Mouse (Mus musculus) lung, embryonic 15.5 days (tissue): ENCODE data around the gene Igsf8. TPM values are rescaled to one million over a fixed set of nuclear protein-coding genes. Genes with fewer than 3 reads are reported as not detected.
A peak's percentile ranks its signal among the peaks of the same experiment; 100 is the strongest.

Experiments used
- ATAC-seq: fragments of 200-750 bp; cut with Nextera tagmentation; 2 replicates; pipeline ENCODE4 v1.8.0; 2017; ENCODE audit warnings: moderate number of reproducible peaks, borderline replicate concordance; ENCODE audit not compliant: low FRiP score, low TSS enrichment; ENCODE audit errors: extremely low read depth
- H3K27ac ChIP-seq: fragments of 300-500 bp; sonication (generic); 2 replicates; pipeline ENCODE4 v1.5.1; 2015; ENCODE audit warnings: moderate library complexity, mild to moderate bottlenecking, inconsistent platforms
- H3K27me3 ChIP-seq: fragments of 300-500 bp; sonication (generic); 2 replicates; pipeline ENCODE4 v1.6.1; 2015; ENCODE audit warnings: inconsistent platforms
- H3K36me3 ChIP-seq: fragments of 300-500 bp; sonication (generic); 2 replicates; pipeline ENCODE4 v1.6.1; 2015; ENCODE audit warnings: inconsistent platforms
- H3K4me1 ChIP-seq: fragments of 300-500 bp; sonication (generic); 2 replicates; pipeline ENCODE4 v1.6.1; 2015; ENCODE audit warnings: inconsistent platforms
- H3K4me2 ChIP-seq: fragments of 300-500 bp; sonication (generic); 2 replicates; pipeline ENCODE4 v1.6.1; 2015; ENCODE audit warnings: inconsistent platforms, mild to moderate bottlenecking, moderate library complexity
- H3K4me3 ChIP-seq: fragments of 300-500 bp; sonication (generic); 2 replicates; pipeline ENCODE4 v1.5.1; 2015; ENCODE audit warnings: mild to moderate bottlenecking, inconsistent platforms
- H3K9ac ChIP-seq: fragments of 300-500 bp; sonication (generic); 2 replicates; pipeline ENCODE4 v1.6.1; 2015; ENCODE audit warnings: inconsistent platforms
- H3K9me3 ChIP-seq: fragments of 300-500 bp; sonication (generic); 2 replicates; pipeline ENCODE4 v1.6.1; 2016; ENCODE audit warnings: inconsistent platforms
- WGBS: fragments of 180-500 bp; shearing (Covaris S2); methylation state at CpG from one replicate; pipeline ENCODE4 v1.1.7; 2015; 5-methylcytosine and 5-hydroxymethylcytosine counted together
- polyA plus RNA-seq: library from polyadenylated mRNA; unstranded; fragments of >200 nt; fragmentation: Nextera tagmentation; extraction: Ambion mirVana; gene quantifications from 2 replicates; pipeline ENCODE4 v1.2.1, GENCODE M21; 2015

The Igsf8 gene
- polyA plus RNA-seq, 1 experiment from 2014 or later = 46.2 TPM

DNA sequence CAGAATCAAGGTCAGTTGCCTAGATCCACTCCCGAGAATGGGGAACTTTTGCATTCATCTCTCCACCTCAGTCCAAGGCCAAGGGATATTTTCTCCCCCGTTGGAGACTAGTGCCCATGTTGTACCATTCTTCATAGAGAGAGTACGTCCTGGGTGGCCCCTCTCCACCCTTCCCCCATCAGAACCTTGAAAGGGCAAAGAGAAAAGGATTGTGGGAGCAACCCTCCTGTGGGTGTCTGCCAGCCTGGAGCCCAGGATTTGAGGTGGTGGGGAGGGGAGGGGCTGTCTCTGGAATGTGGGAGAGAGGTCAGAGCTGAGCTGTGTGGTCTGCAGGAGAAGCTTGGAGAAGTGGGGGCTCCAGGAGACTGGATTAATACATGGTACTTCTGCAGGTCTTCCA, 82.5 kb downstream of the Igsf8 start:
- H3K9me3 ChIP-seq = no peaks in the 10 kb centered on the region
- no peak overlapping the region for H3K4me3 ChIP-seq
- peaks cover 20% of the 10 kb centered on the region for H3K4me1 ChIP-seq
- peaks cover 34% of the 10 kb centered on the region for H3K27me3 ChIP-seq
- no peaks in the 10 kb centered on the region for H3K36me3 ChIP-seq
- H3K9ac ChIP-seq = no peak overlapping the region
- no peak for ATAC-seq
- 42% methylated on average over 3 of the region's 3 CpGs for WGBS
- no peak overlapping the region for H3K4me2 ChIP-seq
- no peak overlapping the region for H3K27ac ChIP-seq

DNA sequence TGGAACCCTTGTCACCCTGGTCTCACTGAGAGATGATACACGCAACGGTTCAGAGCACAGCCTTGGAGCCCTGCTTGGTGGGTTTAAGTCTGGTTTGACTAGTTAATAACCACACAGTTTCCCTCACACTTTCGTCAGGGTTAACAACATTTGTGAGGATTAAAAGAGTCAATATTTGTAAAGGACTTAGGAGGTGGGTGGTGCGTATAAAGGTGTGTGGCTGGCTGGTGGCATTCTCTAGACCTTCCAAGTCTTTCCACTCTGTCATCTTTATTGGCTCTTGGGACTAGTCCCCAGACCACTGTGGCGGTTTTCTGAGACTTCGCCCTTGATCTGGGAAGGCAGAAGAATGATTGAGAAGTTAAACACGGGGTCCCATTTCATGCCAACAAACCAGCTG, 83.4 kb downstream of the Igsf8 start:
- peak overlapping the region; percentile 59 for H3K27ac ChIP-seq
- WGBS = 41% methylated on average over 7 of the region's 7 CpGs
- ATAC-seq = no peak

DNA sequence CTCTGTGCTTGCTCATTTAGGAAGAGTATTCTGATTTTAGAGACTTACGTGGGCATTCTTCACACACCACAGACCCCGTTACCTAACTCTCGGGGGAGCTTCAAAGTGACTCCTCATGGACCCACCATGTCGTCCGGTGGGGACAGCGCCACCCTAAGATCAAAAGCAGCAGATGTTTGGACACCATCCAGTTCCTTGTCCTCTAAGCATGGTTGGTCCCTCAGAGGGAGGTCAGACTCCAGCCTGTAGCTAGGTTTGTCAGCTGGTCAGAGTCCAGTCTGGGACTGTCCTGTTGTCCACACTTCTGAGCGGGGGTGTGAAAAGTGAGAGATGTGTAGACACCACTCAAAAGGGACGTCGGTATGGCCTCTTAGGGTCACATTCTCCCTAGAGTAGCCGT, 85.3 kb downstream of the Igsf8 start:
- WGBS = 71% methylated on average over 10 of the region's 10 CpGs
- Histone ChIP-seq H3K4me3 (no peak overlapping the region), H3K9ac (no peak overlapping the region), H3K36me3 (no peaks in the 10 kb centered on the region), H3K4me2 (no peak overlapping the region), H3K27me3 (peaks cover 22% of the 10 kb centered on the region), H3K9me3 (no peaks in the 10 kb centered on the region), H3K27ac (no peak overlapping the region), H3K4me1 (peaks cover 20% of the 10 kb centered on the region)
- ATAC-seq = no peak

More for the DNA sequence above, 83.4 kb downstream of the Igsf8 start:
- H3K4me3 ChIP-seq = no peak overlapping the region
- H3K27me3 ChIP-seq = peaks cover 26% of the 10 kb centered on the region
- peaks cover 23% of the 10 kb centered on the region for H3K4me1 ChIP-seq
- no peak overlapping the region for H3K9ac ChIP-seq
- H3K36me3 ChIP-seq = no peaks in the 10 kb centered on the region
- H3K4me2 ChIP-seq = no peak overlapping the region
- no peaks in the 10 kb centered on the region for H3K9me3 ChIP-seq

DNA sequence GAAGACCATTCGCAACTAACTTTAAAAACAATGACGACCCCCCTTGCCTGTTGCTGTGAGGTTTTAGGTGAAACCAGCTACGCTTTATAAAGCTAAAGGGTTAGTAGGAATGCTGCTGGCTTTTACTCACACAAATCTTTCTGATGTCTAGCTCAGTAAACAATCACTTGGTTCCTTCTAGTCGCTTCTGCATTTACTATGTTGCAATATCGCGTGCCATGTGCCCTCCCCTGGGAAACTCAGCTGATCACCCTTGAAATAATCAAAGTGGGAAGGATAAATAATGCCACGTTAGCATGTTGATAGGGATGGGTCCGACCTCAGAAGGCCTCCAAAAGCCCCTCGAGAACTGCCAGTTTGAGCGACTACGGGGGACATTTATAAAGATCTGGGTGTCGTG, 85.9 kb downstream of the Igsf8 start:
- Histone ChIP-seq H3K27me3 (peaks cover 17% of the 10 kb centered on the region; the same call in 1 of the 2 replicates), H3K4me3 (no peak overlapping the region), H3K27ac (no peak overlapping the region), H3K9me3 (no peaks in the 10 kb centered on the region), H3K4me2 (no peak overlapping the region), H3K4me1 (peaks cover 20% of the 10 kb centered on the region), H3K9ac (no peak overlapping the region), H3K36me3 (no peaks in the 10 kb centered on the region)
- ATAC-seq = no peak
- WGBS = 82% methylated on average over 12 of the region's 12 CpGs

DNA sequence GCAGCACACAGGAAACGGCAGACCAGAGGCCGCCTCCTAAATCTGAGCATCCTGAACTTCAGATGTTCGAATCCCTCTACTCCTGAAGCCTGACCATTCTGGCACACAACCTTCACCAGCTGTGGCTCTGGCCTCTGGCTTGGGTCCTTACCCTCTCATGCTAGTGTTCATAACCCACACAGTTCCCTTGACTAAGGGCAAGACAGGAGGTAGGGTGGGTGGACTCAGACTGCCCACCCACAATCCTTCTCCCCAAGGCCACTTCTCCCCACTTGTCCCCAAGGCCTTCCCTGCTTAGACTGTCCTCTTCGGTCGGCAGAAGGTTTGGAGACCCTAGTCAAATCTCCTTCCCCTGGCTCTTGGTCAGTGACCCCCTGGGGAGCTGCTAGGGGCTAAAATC, 88.1 kb downstream of the Igsf8 start:
- no peaks in the 10 kb centered on the region for H3K36me3 ChIP-seq
- 61% methylated on average over 5 of the region's 5 CpGs for WGBS
- H3K4me1 ChIP-seq = peaks cover 13% of the 10 kb centered on the region
- no peak for ATAC-seq
- no peak overlapping the region for H3K4me3 ChIP-seq
- H3K27ac ChIP-seq = no peak overlapping the region
- H3K9ac ChIP-seq = no peak overlapping the region
- no peaks in the 10 kb centered on the region for H3K9me3 ChIP-seq
- peaks cover 12% of the 10 kb centered on the region; the same call in 1 of the 2 replicates for H3K27me3 ChIP-seq
- H3K4me2 ChIP-seq = no peak overlapping the region

DNA sequence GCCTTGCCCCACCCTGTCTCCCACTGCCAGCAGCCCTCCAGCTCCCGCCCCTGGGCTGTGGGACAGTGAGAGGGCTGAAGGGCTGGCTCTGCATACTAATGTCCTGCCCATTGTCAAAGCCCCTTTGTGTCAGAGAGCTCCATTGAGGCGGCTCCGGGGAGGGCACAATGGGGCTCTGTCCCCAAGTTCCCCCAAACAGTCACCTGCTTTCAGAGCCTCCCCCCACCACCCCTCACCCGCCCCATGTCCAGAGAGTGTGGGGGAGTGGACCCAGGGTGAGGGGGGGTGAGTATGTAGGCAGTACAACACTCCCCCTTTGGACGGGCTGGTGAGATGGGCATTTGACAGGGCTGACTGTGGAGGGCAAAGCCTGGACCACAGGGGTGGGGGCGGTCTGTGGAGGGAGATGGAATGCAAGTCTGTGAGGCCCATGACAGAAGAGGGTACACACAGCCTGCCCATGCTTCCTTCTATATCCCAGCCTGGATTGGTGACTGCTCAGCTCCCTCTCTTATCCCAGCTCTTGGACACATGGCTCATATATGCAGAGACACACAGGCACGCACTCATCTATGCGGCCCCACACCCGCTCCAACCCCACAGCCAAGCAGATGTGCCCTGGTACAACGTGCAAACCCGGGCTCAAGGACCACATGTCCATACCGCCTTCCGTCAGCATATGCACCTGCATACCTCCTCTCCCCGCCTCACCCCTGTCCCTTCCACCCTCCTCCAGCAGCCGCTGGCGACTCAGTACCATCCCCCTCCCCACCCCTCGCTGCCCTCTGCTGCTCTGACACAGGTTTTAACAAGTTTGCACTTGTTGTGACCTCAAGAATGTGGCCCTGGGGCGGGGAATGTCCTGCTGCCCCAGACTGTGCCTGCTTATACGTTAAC, 88.7 kb downstream of the Igsf8 start:
- H3K27ac ChIP-seq = peak overlapping the region; percentile 30; the same call in 1 of the 2 replicates
- no peaks in the 10 kb centered on the region for H3K9me3 ChIP-seq
- ATAC-seq = peak; percentile 65
- H3K4me2 ChIP-seq = peak overlapping the region; percentile 5; the same call in 1 of the 2 replicates
- H3K36me3 ChIP-seq = no peaks in the 10 kb centered on the region
- H3K9ac ChIP-seq = no peak overlapping the region
- H3K27me3 ChIP-seq = peaks cover 12% of the 10 kb centered on the region; the same call in 1 of the 2 replicates
- peaks cover 13% of the 10 kb centered on the region for H3K4me1 ChIP-seq
- WGBS = 12% methylated on average over 19 of the region's 19 CpGs
- no peak overlapping the region for H3K4me3 ChIP-seq

DNA sequence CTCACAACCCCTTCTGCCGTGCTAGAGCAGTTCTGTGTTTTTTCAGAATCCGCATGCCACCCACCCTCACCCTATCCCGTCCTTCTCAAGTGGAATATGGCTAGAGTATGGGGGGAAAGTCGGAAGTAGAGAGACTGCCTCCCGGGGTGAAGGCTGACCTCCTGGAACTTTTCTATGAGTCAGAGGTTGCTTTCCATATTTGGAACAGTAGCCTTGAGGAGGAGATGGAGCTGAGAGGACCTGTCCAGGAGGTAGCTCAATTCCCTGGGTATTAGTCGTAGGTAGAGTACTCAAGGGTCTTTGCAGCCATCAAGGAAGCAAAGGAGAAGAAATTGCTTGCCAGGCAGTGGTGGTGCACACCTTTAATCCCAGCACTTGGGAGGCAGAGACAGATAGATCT, 90.6 kb downstream of the Igsf8 start:
- 49% methylated on average over 6 of the region's 6 CpGs for WGBS
- no peak overlapping the region for H3K27ac ChIP-seq
- H3K9me3 ChIP-seq = no peaks in the 10 kb centered on the region
- no peak overlapping the region for H3K9ac ChIP-seq
- no peak overlapping the region for H3K4me3 ChIP-seq
- no peaks in the 10 kb centered on the region for H3K36me3 ChIP-seq
- ATAC-seq = no peak
- H3K27me3 ChIP-seq = peaks cover 17% of the 10 kb centered on the region; the same call in 1 of the 2 replicates
- H3K4me1 ChIP-seq = peaks cover 17% of the 10 kb centered on the region
- H3K4me2 ChIP-seq = no peak overlapping the region

DNA sequence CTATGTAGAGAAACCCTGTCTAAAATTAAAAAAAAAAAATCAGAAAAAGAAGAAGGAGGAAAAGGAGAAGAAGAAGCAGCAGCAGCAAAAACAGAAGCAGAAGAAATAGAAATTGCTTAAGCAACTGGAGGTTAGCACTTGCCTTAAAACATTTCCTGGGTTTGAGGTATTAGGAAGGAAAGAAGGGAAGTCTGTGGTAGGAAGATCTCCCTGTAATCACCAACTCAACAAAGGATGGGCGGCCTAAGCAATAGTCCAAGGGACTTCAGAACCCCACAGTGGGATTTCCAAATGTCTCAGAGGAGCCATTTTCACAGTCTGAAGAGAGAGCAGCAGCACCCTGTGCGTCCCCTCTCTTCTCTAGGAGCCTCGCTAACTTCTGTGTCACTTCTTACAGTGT, 91.0 kb downstream of the Igsf8 start:
- Histone ChIP-seq H3K27ac (no peak overlapping the region), H3K4me1 (peaks cover 17% of the 10 kb centered on the region), H3K4me2 (no peak overlapping the region), H3K9ac (no peak overlapping the region), H3K9me3 (no peaks in the 10 kb centered on the region), H3K4me3 (no peak overlapping the region), H3K27me3 (peaks cover 18% of the 10 kb centered on the region; the same call in 1 of the 2 replicates), H3K36me3 (no peaks in the 10 kb centered on the region)
- WGBS = 68% methylated on average over 3 of the region's 3 CpGs
- no peak for ATAC-seq

DNA sequence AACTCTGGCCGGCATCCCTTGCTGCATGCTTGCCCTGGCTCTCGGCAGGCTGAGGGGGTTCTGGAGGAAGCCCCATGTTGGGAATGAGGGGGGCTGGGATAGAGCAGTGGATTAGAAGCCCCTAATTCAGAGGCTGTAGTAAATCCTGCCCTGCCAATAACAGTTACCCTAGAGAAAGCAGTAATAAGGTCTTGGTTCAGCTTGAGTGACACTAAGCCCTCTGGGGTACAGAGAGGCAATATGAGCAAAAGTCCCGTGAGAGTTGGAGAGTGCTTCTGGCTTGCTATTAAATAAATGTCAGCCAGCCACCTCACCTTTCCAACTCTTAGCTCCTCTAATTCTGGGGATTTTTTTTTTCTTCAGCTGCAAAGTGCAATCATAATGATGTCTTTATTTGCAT, 93.9 kb downstream of the Igsf8 start:
- peaks cover 9% of the 10 kb centered on the region for H3K4me1 ChIP-seq
- no peak overlapping the region for H3K4me2 ChIP-seq
- H3K9me3 ChIP-seq = no peaks in the 10 kb centered on the region
- no peak overlapping the region for H3K9ac ChIP-seq
- H3K27me3 ChIP-seq = peaks cover 21% of the 10 kb centered on the region; the same call in 1 of the 2 replicates
- ATAC-seq = no peak
- no peaks in the 10 kb centered on the region for H3K36me3 ChIP-seq
- WGBS = 43% methylated on average over 3 of the region's 3 CpGs
- H3K4me3 ChIP-seq = no peak overlapping the region
- no peak overlapping the region for H3K27ac ChIP-seq

DNA sequence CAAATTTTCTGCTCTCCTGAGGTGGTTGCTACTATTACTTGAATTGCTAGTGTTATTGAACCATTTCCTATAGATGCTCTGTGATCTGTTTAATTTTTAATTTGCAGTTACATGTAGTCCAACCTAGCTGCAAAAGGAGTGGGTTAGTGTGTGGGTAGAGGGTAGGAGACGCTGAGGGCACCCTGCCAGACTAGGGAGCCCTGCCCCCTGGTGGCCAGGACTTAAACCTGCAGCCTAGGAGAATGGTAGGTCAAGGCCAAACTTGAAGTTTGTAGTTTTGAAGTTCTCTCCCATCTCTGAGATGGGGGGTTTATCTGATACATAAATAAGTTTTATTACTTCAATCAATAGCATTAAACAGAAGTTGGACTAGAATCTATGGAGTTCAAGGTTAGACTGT, 96.1 kb downstream of the Igsf8 start:
- no peak overlapping the region for H3K27ac ChIP-seq
- H3K4me2 ChIP-seq = no peak overlapping the region
- no peak overlapping the region for H3K4me3 ChIP-seq
- no peaks in the 10 kb centered on the region for H3K36me3 ChIP-seq
- ATAC-seq = peak; percentile 32; the same call in 1 of the 2 replicates
- 4% methylated on average over 1 of the region's 1 CpGs for WGBS
- 0 out of 2 replicates have a peak, but pooled peaks cover 4% of the 10 kb centered on the region for H3K4me1 ChIP-seq
- H3K9ac ChIP-seq = no peak overlapping the region
- no peaks in the 10 kb centered on the region for H3K9me3 ChIP-seq
- 0 out of 2 replicates have a peak, but pooled peaks cover 9% of the 10 kb centered on the region for H3K27me3 ChIP-seq

DNA sequence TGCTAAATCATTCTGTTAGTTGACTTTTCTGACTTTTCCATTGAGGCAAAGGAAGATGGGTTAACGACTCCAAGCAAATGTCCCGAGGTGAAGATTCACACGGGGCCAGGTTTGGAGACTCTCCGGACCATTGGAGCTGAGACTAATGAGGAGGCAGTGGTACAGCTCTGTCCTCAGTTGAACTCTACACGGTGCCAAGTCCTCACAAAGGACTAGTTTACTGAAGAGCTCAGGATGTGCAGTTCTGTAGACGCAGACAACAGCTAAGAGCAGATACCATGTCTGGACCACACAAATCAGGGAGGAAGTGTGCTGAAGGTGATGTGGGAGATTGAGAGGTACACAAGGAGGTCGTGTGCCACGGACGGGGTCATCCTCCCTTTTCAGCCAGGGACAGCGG, 96.9 kb downstream of the Igsf8 start:
- H3K9me3 ChIP-seq = no peaks in the 10 kb centered on the region
- no peaks in the 10 kb centered on the region for H3K36me3 ChIP-seq
- H3K27me3 ChIP-seq = 0 out of 2 replicates have a peak, but pooled peaks cover 9% of the 10 kb centered on the region
- no peak overlapping the region for H3K9ac ChIP-seq
- no peak overlapping the region for H3K4me2 ChIP-seq
- no peak overlapping the region for H3K27ac ChIP-seq
- H3K4me1 ChIP-seq = 0 out of 2 replicates have a peak, but pooled peaks cover 4% of the 10 kb centered on the region
- no peak for ATAC-seq
- H3K4me3 ChIP-seq = no peak overlapping the region
- 73% methylated on average over 10 of the region's 10 CpGs for WGBS

DNA sequence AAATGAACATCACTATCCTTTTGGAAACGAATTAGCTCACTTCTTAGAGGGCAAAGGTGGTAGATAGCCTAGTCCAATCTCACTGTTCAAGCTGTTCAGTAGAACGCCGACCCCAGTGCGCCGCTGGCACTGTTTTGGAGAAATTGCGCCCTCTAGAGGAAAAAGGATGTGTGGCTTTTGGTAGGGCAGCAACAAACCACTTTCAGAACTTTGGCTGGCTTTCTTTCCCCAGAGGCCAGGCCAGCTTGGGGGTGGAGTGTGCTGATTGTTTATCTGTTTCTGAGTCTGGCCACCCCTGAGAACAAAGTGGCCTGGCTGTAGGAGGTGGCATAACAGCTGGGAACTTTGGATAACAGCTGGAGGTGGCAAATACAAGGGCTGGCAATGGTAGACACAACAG, 103.2 kb downstream of the Igsf8 start:
- Histone ChIP-seq H3K36me3 (no peaks in the 10 kb centered on the region), H3K4me3 (no peak overlapping the region), H3K9me3 (no peaks in the 10 kb centered on the region), H3K4me2 (peak overlapping the region; percentile 20), H3K9ac (no peak overlapping the region), H3K27me3 (0 out of 2 replicates have a peak, but pooled peaks cover 8% of the 10 kb centered on the region), H3K27ac (no peak overlapping the region), H3K4me1 (peaks cover 12% of the 10 kb centered on the region; the same call in 1 of the 2 replicates)
- ATAC-seq = peak; percentile 83
- WGBS = 11% methylated on average over 6 of the region's 6 CpGs
